In the genomic region with DNA sequence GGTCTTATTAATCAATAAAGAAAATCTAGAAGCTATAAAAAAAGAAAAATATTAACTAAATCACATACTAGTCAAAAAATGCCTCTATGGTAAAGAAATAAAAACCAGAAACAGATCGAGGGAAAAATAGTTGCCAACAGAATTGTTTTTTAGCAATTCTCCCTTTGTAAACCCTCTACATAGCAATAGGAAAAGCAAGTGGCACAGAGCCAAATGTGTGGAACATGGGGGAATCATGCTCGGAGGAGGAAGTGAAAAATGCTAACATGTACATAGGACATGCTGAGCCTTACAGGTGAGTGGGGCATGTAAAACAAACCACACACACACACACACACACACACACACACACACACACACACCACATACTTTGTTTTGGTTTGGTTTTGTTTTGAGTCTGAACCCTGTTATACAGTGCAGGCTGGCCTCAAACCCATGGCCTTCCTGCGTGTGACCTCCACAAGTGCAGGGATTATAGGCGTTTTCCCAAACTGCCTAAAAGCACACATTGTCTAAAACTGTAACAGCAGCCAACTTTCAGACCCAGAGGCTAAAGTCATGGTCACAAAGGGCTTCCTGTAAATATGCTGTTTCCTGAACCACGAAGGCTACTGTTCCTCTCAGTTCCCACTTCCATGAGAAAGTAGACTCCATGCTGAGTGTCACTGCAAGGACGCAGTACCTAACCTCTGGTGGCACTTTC, we compare ENCODE assay signal across 13 mouse cellular contexts. TPM values are rescaled to one million over a fixed set of nuclear protein-coding genes. Genes with fewer than 3 reads are reported as not detected.
DNase-seq lines count a peak whose midpoint lies in the region; ATAC-seq and TF ChIP-seq lines count a peak whose summit lies in the region.
"Had no signal": no experiment of that assay in that cellular context is flagged by ENCODE, and none has a peak within 500 bp of the region (broad histone marks: within the 10 kb centered on the region; RNA-seq: fewer than 3 reads in every experiment).

No protein-coding gene starts in this region.

- peak; percentile 1 for DNase-seq in heart, adult 8-10 months (ENCODE audit: low spot score)
- DNase-seq in limb, embryonic 14.5 days (ENCODE audit: low spot score) = peak; percentile 49
- no peak for DNase-seq in limb, embryonic 10.5 days (ENCODE audit: low spot score)
- DNase-seq in neural tube, embryonic 10.5 days (ENCODE audit: extremely low spot score, low spot score) = no peak
- DNase-seq in cerebellum, adult 9-11 months = no peak
- DNase-seq: adrenal gland, postnatal 36 days; cerebellum, adult 11-12 months; embryo, embryonic 11 days; gastrocnemius, postnatal 36 days had no signal

- H3K4me2 ChIP-seq in heart, embryonic 12.5 days = no peak overlapping the region
- no peak overlapping the region for H3K4me2 ChIP-seq in limb, embryonic 14.5 days (replicated peaks; ENCODE audit: low read depth, low read length, severe bottlenecking)
- no peak overlapping the region for H3K4me2 ChIP-seq in neural tube, embryonic 13.5 days

- H3K27me3 ChIP-seq in heart, embryonic 12.5 days (replicated peaks) = no peaks in the 10 kb centered on the region
- H3K27me3 ChIP-seq in limb, embryonic 14.5 days (ENCODE audit: control insufficient read depth, insufficient read depth, low read length) = no peaks in the 10 kb centered on the region
- H3K27me3 ChIP-seq in limb, embryonic 10.5 days (ENCODE audit: low read depth, poor library complexity, severe bottlenecking) = no peaks in the 10 kb centered on the region
- no peaks in the 10 kb centered on the region for H3K27me3 ChIP-seq in neural tube, embryonic 13.5 days
- H3K27me3 ChIP-seq in small intestine, adult 2 months (ENCODE audit: control insufficient read depth, insufficient read depth, low read length) = no peaks in the 10 kb centered on the region

- no peak overlapping the region for H3K4me3 ChIP-seq in heart, embryonic 12.5 days
- H3K4me3 ChIP-seq in limb, embryonic 14.5 days (replicated peaks; ENCODE audit: low read length) = no peak overlapping the region
- no peak overlapping the region for H3K4me3 ChIP-seq in limb, embryonic 10.5 days
- H3K4me3 ChIP-seq in neural tube, embryonic 13.5 days = no peak overlapping the region
- no peak overlapping the region for H3K4me3 ChIP-seq in small intestine, adult 2 months (ENCODE audit: low read depth, low read length)
- H3K4me3 ChIP-seq: myocyte had no signal

- no peaks in the 10 kb centered on the region for H3K36me3 ChIP-seq in heart, embryonic 12.5 days
- no peaks in the 10 kb centered on the region for H3K36me3 ChIP-seq in limb, embryonic 14.5 days (ENCODE audit: control insufficient read depth, insufficient read depth, low read length)
- no peaks in the 10 kb centered on the region for H3K36me3 ChIP-seq in limb, embryonic 10.5 days
- H3K36me3 ChIP-seq in neural tube, embryonic 13.5 days = no peaks in the 10 kb centered on the region
- H3K36me3 ChIP-seq in small intestine, adult 2 months (ENCODE audit: control insufficient read depth, insufficient read depth, low read length) = no peaks in the 10 kb centered on the region

- 58% methylated on average over 6 of the region's 6 CpGs for WGBS in heart, embryonic 12.5 days
- WGBS in limb, embryonic 14.5 days = 46% methylated on average over 6 of the region's 6 CpGs
- WGBS in limb, embryonic 10.5 days = 76% methylated on average over 6 of the region's 6 CpGs
- 56% methylated on average over 6 of the region's 6 CpGs for WGBS in neural tube, embryonic 13.5 days
- WGBS in small intestine, adult 2 months = 42% methylated on average over 6 of the region's 6 CpGs

- no peak for TF ChIP-seq CTCF in small intestine, adult 2 months (IDR thresholded peaks at IDR 0.05; ENCODE audit: extremely low read depth, insufficient read length, insufficient replicate concordance, low read depth, low read length)

- no peak for TF ChIP-seq POLR2A in limb, embryonic 14.5 days (IDR thresholded peaks at IDR 0.05; ENCODE audit: borderline replicate concordance, extremely low read depth, insufficient read depth, insufficient read length)
- TF ChIP-seq POLR2A in small intestine, adult 2 months (IDR thresholded peaks at IDR 0.05; ENCODE audit: low read depth, low read length) = no peak

- H3K27ac ChIP-seq in heart, embryonic 12.5 days (ENCODE audit: poor library complexity, severe bottlenecking) = no peak overlapping the region
- H3K27ac ChIP-seq in limb, embryonic 14.5 days (replicated peaks; ENCODE audit: low read depth, low read length) = no peak overlapping the region
- H3K27ac ChIP-seq in limb, embryonic 10.5 days = no peak overlapping the region
- no peak overlapping the region for H3K27ac ChIP-seq in neural tube, embryonic 13.5 days (replicated peaks)
- H3K27ac ChIP-seq in small intestine, adult 2 months (ENCODE audit: insufficient read depth, low read depth, low read length) = 0 out of 2 replicates have a peak overlapping the region, but pooled peaks have one; percentile 9

- no peaks in the 10 kb centered on the region for H3K9me3 ChIP-seq in heart, embryonic 12.5 days (replicated peaks)
- no peaks in the 10 kb centered on the region for H3K9me3 ChIP-seq in limb, embryonic 14.5 days (ENCODE audit: control insufficient read depth, low read length)
- H3K9me3 ChIP-seq in limb, embryonic 10.5 days (replicated peaks) = no peaks in the 10 kb centered on the region
- H3K9me3 ChIP-seq in neural tube, embryonic 13.5 days = no peaks in the 10 kb centered on the region

- ATAC-seq in heart, embryonic 12.5 days (ENCODE audit: insufficient number of reproducible peaks, low FRiP score) = no peak
- ATAC-seq in limb, embryonic 14.5 days (ENCODE audit: low FRiP score, low read depth) = no peak
- peak; percentile 44; the same call in 1 of the 2 replicates for ATAC-seq in neural tube, embryonic 13.5 days (ENCODE audit: low read depth)

- no peak overlapping the region for H3K9ac ChIP-seq in heart, embryonic 12.5 days
- no peak overlapping the region for H3K9ac ChIP-seq in limb, embryonic 14.5 days (ENCODE audit: low read depth, low read length, severe bottlenecking)
- H3K9ac ChIP-seq in neural tube, embryonic 13.5 days = no peak overlapping the region

- no peaks in the 10 kb centered on the region for H3K4me1 ChIP-seq in heart, embryonic 12.5 days (replicated peaks)
- no peaks in the 10 kb centered on the region for H3K4me1 ChIP-seq in limb, embryonic 14.5 days (ENCODE audit: control insufficient read depth, insufficient read depth, low read length)
- no peaks in the 10 kb centered on the region for H3K4me1 ChIP-seq in limb, embryonic 10.5 days
- peaks cover 4% of the 10 kb centered on the region; the same call in 1 of the 2 replicates for H3K4me1 ChIP-seq in neural tube, embryonic 13.5 days (replicated peaks)
- no peaks in the 10 kb centered on the region for H3K4me1 ChIP-seq in small intestine, adult 2 months (ENCODE audit: control insufficient read depth, insufficient read depth, insufficient read length, low read length)

RNA-seq across cellular contexts. Expression of gene Deup1, which starts 27.4 kb away (rescaled TPM):
- total RNA-seq in heart, adult 8-10 months (2022) = under 1 TPM in 1 of 4 experiments, not detected in 3; 0.25 TPM
- polyA plus RNA-seq in heart, embryonic 12.5 days (2016; fragmentation: Nextera tagmentation; extraction: Ambion mirVana) = 0.09 TPM in 2 replicates
- 0.10 and 0.13 TPM in 2 replicates for polyA plus RNA-seq in limb, embryonic 14.5 days (2012; rRNA removed)
- polyA plus RNA-seq in limb, embryonic 14.5 days (2014; fragmentation: Nextera tagmentation; extraction: Ambion mirVana) = 0.39 TPM in 1 of 2 replicates, not detected in the other
- 0.18 and 0.24 TPM in 2 replicates for polyA plus RNA-seq in limb, embryonic 10.5 days (2016; fragmentation: Nextera tagmentation; extraction: Ambion mirVana)
- polyA plus RNA-seq in neural tube, embryonic 13.5 days (2015; fragmentation: Nextera tagmentation; extraction: Ambion mirVana) = 0.14 and 0.25 TPM in 2 replicates
- 0.05 TPM in 1 of 2 replicates, not detected in the other for polyA plus RNA-seq in small intestine, adult 2 months (2012; rRNA removed)
- total RNA-seq: gastrocnemius, postnatal 36 days had no signal
- polyA plus RNA-seq: myocyte had no signal

Comparison
In these comparisons a context has a peak if more than half of its experiments do, and no peak if none do; other contexts are left out.
1. DNase-seq: peak in heart, adult 8-10 months (single experiment) and limb, embryonic 14.5 days (single experiment); none in limb, embryonic 10.5 days (single experiment), neural tube, embryonic 10.5 days (single experiment) and cerebellum, adult 9-11 months (single experiment).